Mouse (Mus musculus) stomach, embryonic 15.5 days (tissue): Measurements from ENCODE around the gene Gm3187. TPM values are rescaled to one million over a fixed set of nuclear protein-coding genes. Genes with fewer than 3 reads are reported as not detected.
"Not testable (repeated sequence)": the region's sequence is repeated elsewhere in the genome, so short reads cannot be mapped to it uniquely, and the experiment has no call there.

Experiments used
- ATAC-seq: fragments of 200-750 bp; cut with Nextera tagmentation; 2 replicates; pipeline ENCODE4 v1.8.0; 2017; ENCODE audit warnings: low read depth, moderate number of reproducible peaks, moderate TSS enrichment; ENCODE audit not compliant: insufficient read depth, low FRiP score
- H3K27ac ChIP-seq: fragments of 300-500 bp; sonication (generic); 2 replicates; pipeline ENCODE4 v1.5.1; 2015; ENCODE audit warnings: mild to moderate bottlenecking, inconsistent platforms
- H3K27me3 ChIP-seq: fragments of 300-500 bp; sonication (generic); replicated peaks from 2 replicates; pipeline ENCODE4 v1.6.1; 2015; ENCODE audit warnings: inconsistent platforms
- H3K36me3 ChIP-seq: fragments of 300-500 bp; sonication (generic); 2 replicates; pipeline ENCODE4 v1.6.1; 2015; ENCODE audit warnings: inconsistent platforms
- H3K4me1 ChIP-seq: fragments of 300-500 bp; sonication (generic); 2 replicates; pipeline ENCODE4 v1.6.1; 2015; ENCODE audit warnings: inconsistent platforms
- H3K4me2 ChIP-seq: fragments of 300-500 bp; sonication (generic); 2 replicates; pipeline ENCODE4 v1.6.1; 2015; ENCODE audit warnings: mild to moderate bottlenecking, inconsistent platforms
- H3K4me3 ChIP-seq: fragments of 300-500 bp; sonication (generic); replicated peaks from 2 replicates; pipeline ENCODE4 v1.5.1; 2015; ENCODE audit warnings: inconsistent platforms
- H3K9ac ChIP-seq: fragments of 300-500 bp; sonication (generic); 2 replicates; pipeline ENCODE4 v1.6.1; 2015; ENCODE audit warnings: inconsistent platforms
- H3K9me3 ChIP-seq: fragments of 300-500 bp; sonication (generic); 2 replicates; pipeline ENCODE4 v1.6.1; 2016; ENCODE audit warnings: inconsistent platforms
- WGBS: fragments of 180-500 bp; shearing (Covaris S2); methylation state at CpG from one replicate; pipeline ENCODE4 v1.1.7; 2015; 5-methylcytosine and 5-hydroxymethylcytosine counted together
- polyA plus RNA-seq: library from polyadenylated mRNA; unstranded; fragments of >200 nt; fragmentation: Nextera tagmentation; extraction: Ambion mirVana; gene quantifications from 2 replicates; pipeline ENCODE4 v1.2.1, GENCODE M21; 2015

Gm3187 gene
- not detected in 2 replicates for polyA plus RNA-seq

- H3K9ac ChIP-seq, H3K36me3 ChIP-seq, ATAC-seq, H3K9me3 ChIP-seq, H3K4me2 ChIP-seq, H3K4me3 ChIP-seq, H3K4me1 ChIP-seq, H3K27ac ChIP-seq, H3K27me3 ChIP-seq: not testable (repeated sequence)
- WGBS, result 77% methylated on average over 5 of the region's 5 CpGs
These were observed at the start of gene Gm3187 for GRCm38 (mm10) chr14:5483907-5484306. Gm3187 (plus strand) TSS chr14:5484207.

GRCm38 (mm10) chr14:5455367-5455766 is 28.6 kb upstream of the Gm3187 start, which contains the start of gene Gm3194:
Gm3194 (minus strand) TSS chr14:5455467.
- ATAC-seq, H3K4me3 ChIP-seq, H3K4me1 ChIP-seq, H3K4me2 ChIP-seq, H3K9me3 ChIP-seq, H3K27ac ChIP-seq, H3K27me3 ChIP-seq, H3K9ac ChIP-seq, H3K36me3 ChIP-seq: not testable (repeated sequence)
- WGBS, result no CpG with 5 or more reads among the region's 3 CpGs

GRCm38 (mm10) chr14:5460469-5460868 is 23.5 kb upstream of the Gm3187 start:
- not testable (repeated sequence) for H3K9me3 ChIP-seq, H3K27me3 ChIP-seq, H3K9ac ChIP-seq, ATAC-seq, H3K4me2 ChIP-seq, H3K4me3 ChIP-seq, H3K36me3 ChIP-seq, H3K27ac ChIP-seq, H3K4me1 ChIP-seq
- no CpG with 5 or more reads among the region's 19 CpGs for WGBS

- H3K27ac ChIP-seq, H3K9ac ChIP-seq, H3K27me3 ChIP-seq, H3K4me2 ChIP-seq, H3K4me1 ChIP-seq, H3K9me3 ChIP-seq, ATAC-seq, H3K36me3 ChIP-seq, H3K4me3 ChIP-seq: not testable (repeated sequence)
- no CpG with 5 or more reads among the region's 3 CpGs for WGBS
These were observed 6.3 kb upstream of the Gm3187 start, which contains the start of gene Gm8246 for GRCm38 (mm10) chr14:5477730-5478129. Gm8246 (minus strand) TSS chr14:5477830.

GRCm38 (mm10) chr14:5501374-5501773 is 17.4 kb downstream of the Gm3187 start, which contains the start of gene Gm3488:
Gm3488 (plus strand) TSS chr14:5501674.
- not testable (repeated sequence) for H3K4me2 ChIP-seq, H3K4me1 ChIP-seq, H3K9me3 ChIP-seq, H3K36me3 ChIP-seq, H3K27ac ChIP-seq, ATAC-seq, H3K4me3 ChIP-seq, H3K27me3 ChIP-seq, H3K9ac ChIP-seq
- no CpG with 5 or more reads among the region's 35 CpGs for WGBS

- H3K9me3 ChIP-seq, H3K4me3 ChIP-seq, ATAC-seq, H3K9ac ChIP-seq, H3K4me1 ChIP-seq, H3K36me3 ChIP-seq, H3K4me2 ChIP-seq, H3K27me3 ChIP-seq, H3K27ac ChIP-seq: not testable (repeated sequence)
- no CpG with 5 or more reads among the region's 2 CpGs for WGBS
These were observed 54.2 kb downstream of the Gm3187 start, which contains the start of gene Gm3532 for GRCm38 (mm10) chr14:5538196-5538595. Gm3532 (plus strand) TSS chr14:5538496.

Other genes starting within 250 kb of the Gm3187 start
- not detected in 2 replicates for gene Gm3526, start 223.6 kb upstream of the Gm3187 start, polyA plus RNA-seq
- not detected in 2 replicates for gene Gm3542, start 149.3 kb upstream of the Gm3187 start, polyA plus RNA-seq
- gene Gm3500, start 95.2 kb upstream of the Gm3187 start, polyA plus RNA-seq, result 0.09 and 0.37 TPM in 2 replicates
- 0.58 and 0.61 TPM in 2 replicates for gene Gm3194, start 28.7 kb upstream of the Gm3187 start, polyA plus RNA-seq
- not detected in 2 replicates for gene Gm8246, start 6.4 kb upstream of the Gm3187 start, polyA plus RNA-seq
- gene Gm3488, start 17.5 kb downstream of the Gm3187 start, polyA plus RNA-seq, result 0.55 and 0.62 TPM in 2 replicates
- not detected in 2 replicates for gene Gm3532, start 54.3 kb downstream of the Gm3187 start, polyA plus RNA-seq
- not detected in 2 replicates for gene Gm8265, start 148.8 kb downstream of the Gm3187 start, polyA plus RNA-seq
- not detected in 2 replicates for gene Gm9603, start 203.2 kb downstream of the Gm3187 start, polyA plus RNA-seq